Mouse (Mus musculus) brain, embryonic 14.5 days (tissue): Measurements from ENCODE around the gene Rock2.

Experiments
- CTCF ChIP-seq: fragments of 200-500 bp; IDR thresholded peaks from 2 replicates; pipeline ENCODE4 v1.5.1; 2012; ENCODE audit warnings: inconsistent platforms, mild to moderate bottlenecking, moderate library complexity, borderline replicate concordance; ENCODE audit not compliant: insufficient read depth, insufficient read length; ENCODE audit errors: extremely low read depth
- POLR2A ChIP-seq: fragments of 200-500 bp; IDR thresholded peaks from 2 replicates; pipeline ENCODE4 v1.6.1; 2012; ENCODE audit warnings: mild to moderate bottlenecking, inconsistent platforms, borderline replicate concordance; ENCODE audit not compliant: poor library complexity, insufficient read depth, insufficient read length, severe bottlenecking; ENCODE audit errors: extremely low read depth

DNA sequence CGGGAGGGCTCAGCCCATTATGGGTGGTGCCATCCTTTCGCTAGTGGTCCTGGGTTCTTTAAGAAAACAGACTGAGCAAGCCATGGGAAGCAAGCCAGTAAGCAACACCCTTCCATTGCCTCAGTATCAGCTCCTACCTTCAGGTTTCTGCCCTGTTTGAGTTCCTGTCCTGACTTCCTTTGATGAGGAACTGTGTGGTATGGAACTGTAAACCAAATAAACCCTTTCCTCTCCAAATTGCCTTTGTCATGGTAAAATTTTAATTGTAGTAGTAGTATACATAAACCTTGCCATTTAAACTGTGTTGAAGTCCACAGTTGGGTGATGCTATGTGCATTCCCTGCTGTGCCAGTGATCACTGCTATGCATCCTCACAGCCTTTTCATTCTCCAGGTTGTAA is 2.5 kb downstream of the Rock2 start:
- no peak for TF ChIP-seq CTCF
- no peak for TF ChIP-seq POLR2A
